Mouse (Mus musculus): ENCODE measurements at regions not wholly inside any gene's neighbourhood (a gene's known extent, or its start where the extent isn't known, plus 50 kb on each side); places are given as distances from the start of the nearest gene placed in this dataset.

- Histone ChIP-seq H3K4me3 (ENCODE audit: low read length) (no peak overlapping the region), H3K9ac (ENCODE audit: low read depth, low read length) (no peak overlapping the region), H3K27me3 (ENCODE audit: control insufficient read depth, insufficient read depth, low read length) (no peaks in the 10 kb centered on the region), H3K27ac (ENCODE audit: low read depth, low read length) (no peak overlapping the region), H3K9me3 (ENCODE audit: control insufficient read depth, low read length) (no peaks in the 10 kb centered on the region), H3K36me3 (ENCODE audit: control insufficient read depth, insufficient read depth, low read length) (no peaks in the 10 kb centered on the region), H3K4me1 (ENCODE audit: control insufficient read depth, insufficient read depth, low read length) (0 out of 2 replicates have a peak, but pooled peaks cover 3% of the 10 kb centered on the region), H3K4me2 (replicated peaks; ENCODE audit: low read depth, low read length) (no peak overlapping the region)
- ATAC-seq (ENCODE audit: low FRiP score, low TSS enrichment): no peak
- 80% methylated on average over 10 of the region's 10 CpGs for WGBS
Measured at GRCm38 (mm10) chr5:119321368-119322144, 348.9 kb upstream of the Tbx3 start.

- no peak overlapping the region for H3K4me3 ChIP-seq (ENCODE audit: low read length)
- H3K9ac ChIP-seq (ENCODE audit: low read depth, low read length): no peak overlapping the region
- no peak overlapping the region for H3K4me2 ChIP-seq (replicated peaks; ENCODE audit: low read depth, low read length)
- no peak overlapping the region for H3K27ac ChIP-seq (ENCODE audit: low read depth, low read length)
- H3K36me3 ChIP-seq (ENCODE audit: control insufficient read depth, insufficient read depth, low read length): no peaks in the 10 kb centered on the region
- WGBS: 88% methylated on average over 13 of the region's 13 CpGs
- H3K9me3 ChIP-seq (ENCODE audit: control insufficient read depth, low read length): no peaks in the 10 kb centered on the region
- H3K4me1 ChIP-seq (ENCODE audit: control insufficient read depth, insufficient read depth, low read length): 0 out of 2 replicates have a peak, but pooled peaks cover 3% of the 10 kb centered on the region
- no peak for ATAC-seq (ENCODE audit: low FRiP score, low TSS enrichment)
- no peaks in the 10 kb centered on the region for H3K27me3 ChIP-seq (ENCODE audit: control insufficient read depth, insufficient read depth, low read length)
Measured at GRCm38 (mm10) chr5:119322411-119322810, 348.1 kb upstream of the Tbx3 start.

- Histone ChIP-seq H3K4me2 (replicated peaks; ENCODE audit: low read depth, low read length) (no peak overlapping the region), H3K4me3 (ENCODE audit: low read length) (no peak overlapping the region), H3K9ac (ENCODE audit: low read depth, low read length) (no peak overlapping the region), H3K27me3 (ENCODE audit: control insufficient read depth, insufficient read depth, low read length) (no peaks in the 10 kb centered on the region), H3K27ac (ENCODE audit: low read depth, low read length) (no peak overlapping the region), H3K9me3 (ENCODE audit: control insufficient read depth, low read length) (no peaks in the 10 kb centered on the region), H3K36me3 (ENCODE audit: control insufficient read depth, insufficient read depth, low read length) (no peaks in the 10 kb centered on the region), H3K4me1 (ENCODE audit: control insufficient read depth, insufficient read depth, low read length) (no peaks in the 10 kb centered on the region)
- 75% methylated on average over 13 of the region's 13 CpGs for WGBS
- no peak for ATAC-seq (ENCODE audit: low FRiP score, low TSS enrichment)
Measured at GRCm38 (mm10) chr5:119325681-119326255, 344.7 kb upstream of the Tbx3 start.

GRCm38 (mm10) chr5:119326895-119327294 lies 343.6 kb upstream of the Tbx3 start:
- Histone ChIP-seq H3K4me2 (replicated peaks; ENCODE audit: low read depth, low read length) (no peak overlapping the region), H3K4me1 (ENCODE audit: control insufficient read depth, insufficient read depth, low read length) (no peaks in the 10 kb centered on the region), H3K36me3 (ENCODE audit: control insufficient read depth, insufficient read depth, low read length) (no peaks in the 10 kb centered on the region), H3K27ac (ENCODE audit: low read depth, low read length) (no peak overlapping the region), H3K27me3 (ENCODE audit: control insufficient read depth, insufficient read depth, low read length) (no peaks in the 10 kb centered on the region), H3K4me3 (ENCODE audit: low read length) (no peak overlapping the region), H3K9ac (ENCODE audit: low read depth, low read length) (no peak overlapping the region), H3K9me3 (ENCODE audit: control insufficient read depth, low read length) (no peaks in the 10 kb centered on the region)
- 88% methylated on average over 8 of the region's 8 CpGs for WGBS
- no peak for ATAC-seq (ENCODE audit: low FRiP score, low TSS enrichment)

GRCm38 (mm10) chr5:119328971-119329370 lies 341.5 kb upstream of the Tbx3 start:
- no peaks in the 10 kb centered on the region for H3K36me3 ChIP-seq (ENCODE audit: control insufficient read depth, insufficient read depth, low read length)
- H3K9ac ChIP-seq (ENCODE audit: low read depth, low read length): no peak overlapping the region
- ATAC-seq (ENCODE audit: low FRiP score, low TSS enrichment): no peak
- H3K4me1 ChIP-seq (ENCODE audit: control insufficient read depth, insufficient read depth, low read length): no peaks in the 10 kb centered on the region
- H3K27me3 ChIP-seq (ENCODE audit: control insufficient read depth, insufficient read depth, low read length): no peaks in the 10 kb centered on the region
- WGBS: 87% methylated on average over 7 of the region's 7 CpGs
- H3K4me3 ChIP-seq (ENCODE audit: low read length): no peak overlapping the region
- H3K4me2 ChIP-seq (replicated peaks; ENCODE audit: low read depth, low read length): no peak overlapping the region
- no peak overlapping the region for H3K27ac ChIP-seq (ENCODE audit: low read depth, low read length)
- no peaks in the 10 kb centered on the region for H3K9me3 ChIP-seq (ENCODE audit: control insufficient read depth, low read length)

GRCm38 (mm10) chr5:119329371-119329770 lies 341.1 kb upstream of the Tbx3 start:
- Histone ChIP-seq H3K9me3 (ENCODE audit: control insufficient read depth, low read length) (no peaks in the 10 kb centered on the region), H3K4me1 (ENCODE audit: control insufficient read depth, insufficient read depth, low read length) (no peaks in the 10 kb centered on the region), H3K9ac (ENCODE audit: low read depth, low read length) (no peak overlapping the region), H3K4me2 (replicated peaks; ENCODE audit: low read depth, low read length) (no peak overlapping the region), H3K36me3 (ENCODE audit: control insufficient read depth, insufficient read depth, low read length) (no peaks in the 10 kb centered on the region), H3K27me3 (ENCODE audit: control insufficient read depth, insufficient read depth, low read length) (no peaks in the 10 kb centered on the region), H3K27ac (ENCODE audit: low read depth, low read length) (no peak overlapping the region), H3K4me3 (ENCODE audit: low read length) (no peak overlapping the region)
- 84% methylated on average over 10 of the region's 10 CpGs for WGBS
- ATAC-seq (ENCODE audit: low FRiP score, low TSS enrichment): no peak

- ATAC-seq (ENCODE audit: low FRiP score, low TSS enrichment): no peak
- Histone ChIP-seq H3K9me3 (ENCODE audit: control insufficient read depth, low read length) (no peaks in the 10 kb centered on the region), H3K4me2 (replicated peaks; ENCODE audit: low read depth, low read length) (no peak overlapping the region), H3K4me3 (ENCODE audit: low read length) (no peak overlapping the region), H3K9ac (ENCODE audit: low read depth, low read length) (no peak overlapping the region), H3K36me3 (ENCODE audit: control insufficient read depth, insufficient read depth, low read length) (no peaks in the 10 kb centered on the region), H3K4me1 (ENCODE audit: control insufficient read depth, insufficient read depth, low read length) (no peaks in the 10 kb centered on the region), H3K27me3 (ENCODE audit: control insufficient read depth, insufficient read depth, low read length) (no peaks in the 10 kb centered on the region), H3K27ac (ENCODE audit: low read depth, low read length) (no peak overlapping the region)
- WGBS: 82% methylated on average over 6 of the region's 6 CpGs
Measured at GRCm38 (mm10) chr5:119329860-119330259, 340.6 kb upstream of the Tbx3 start.

GRCm38 (mm10) chr5:119331461-119331860 lies 339.0 kb upstream of the Tbx3 start:
- Histone ChIP-seq H3K9ac (ENCODE audit: low read depth, low read length) (no peak overlapping the region), H3K9me3 (ENCODE audit: control insufficient read depth, low read length) (no peaks in the 10 kb centered on the region), H3K36me3 (ENCODE audit: control insufficient read depth, insufficient read depth, low read length) (no peaks in the 10 kb centered on the region), H3K4me1 (ENCODE audit: control insufficient read depth, insufficient read depth, low read length) (no peaks in the 10 kb centered on the region), H3K27me3 (ENCODE audit: control insufficient read depth, insufficient read depth, low read length) (no peaks in the 10 kb centered on the region), H3K4me2 (replicated peaks; ENCODE audit: low read depth, low read length) (no peak overlapping the region), H3K27ac (ENCODE audit: low read depth, low read length) (no peak overlapping the region), H3K4me3 (ENCODE audit: low read length) (no peak overlapping the region)
- 62% methylated on average over 3 of the region's 3 CpGs for WGBS
- no peak for ATAC-seq (ENCODE audit: low FRiP score, low TSS enrichment)

GRCm38 (mm10) chr5:119332621-119333020 lies 337.8 kb upstream of the Tbx3 start:
- Histone ChIP-seq H3K27me3 (ENCODE audit: control insufficient read depth, insufficient read depth, low read length) (no peaks in the 10 kb centered on the region), H3K9ac (ENCODE audit: low read depth, low read length) (no peak overlapping the region)

More at GRCm38 (mm10) chr5:119332621-119333020, 337.8 kb upstream of the Tbx3 start:
- no peaks in the 10 kb centered on the region for H3K9me3 ChIP-seq (ENCODE audit: control insufficient read depth, low read length)
- H3K4me3 ChIP-seq (ENCODE audit: low read length): no peak overlapping the region
- no peak overlapping the region for H3K27ac ChIP-seq (ENCODE audit: low read depth, low read length)
- no peak overlapping the region for H3K4me2 ChIP-seq (replicated peaks; ENCODE audit: low read depth, low read length)
- no peak for ATAC-seq (ENCODE audit: low FRiP score, low TSS enrichment)
- H3K36me3 ChIP-seq (ENCODE audit: control insufficient read depth, insufficient read depth, low read length): no peaks in the 10 kb centered on the region
- 56% methylated on average over 7 of the region's 7 CpGs for WGBS
- no peaks in the 10 kb centered on the region for H3K4me1 ChIP-seq (ENCODE audit: control insufficient read depth, insufficient read depth, low read length)

Measured in kidney, embryonic 14.5 days (tissue).